Mouse (Mus musculus) E14TG2a.4 (cell line): ENCODE measurements around the gene Kel.

Experiments
- CTCF ChIP-seq: conservative IDR thresholded peaks from 2 replicates; pipeline ENCODE4 v1.5.1; 2014; ENCODE audit warnings: low read length
- POU5F1 ChIP-seq: IDR thresholded peaks from 2 replicates; pipeline ENCODE4 v1.6.1; 2014; ENCODE audit warnings: low read length, borderline replicate concordance

DNA sequence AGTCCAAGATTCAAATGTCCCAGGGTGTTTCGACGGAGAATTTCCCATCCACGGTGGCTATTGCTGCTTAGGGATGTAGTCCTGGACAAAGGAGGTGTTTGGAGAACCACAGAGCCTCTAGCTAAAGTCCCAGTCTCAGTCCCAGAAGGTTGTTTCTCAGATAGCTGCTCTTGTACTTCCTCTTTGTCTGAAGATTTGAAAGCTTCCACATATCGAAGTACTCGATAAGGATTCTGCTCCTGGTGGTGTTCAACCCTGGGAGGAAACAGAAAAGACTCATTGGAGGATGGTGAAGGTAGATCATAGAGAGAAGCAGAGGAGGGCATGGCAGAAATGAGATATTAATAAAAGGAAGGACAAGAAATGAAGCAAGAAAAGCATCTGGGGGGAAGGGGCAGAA, 51.0 kb downstream of the Kel start:
- TF ChIP-seq CTCF (no peak), POU5F1 (no peak)
